8 mouse cellular contexts compared by ENCODE assay signal in the genomic region with DNA sequence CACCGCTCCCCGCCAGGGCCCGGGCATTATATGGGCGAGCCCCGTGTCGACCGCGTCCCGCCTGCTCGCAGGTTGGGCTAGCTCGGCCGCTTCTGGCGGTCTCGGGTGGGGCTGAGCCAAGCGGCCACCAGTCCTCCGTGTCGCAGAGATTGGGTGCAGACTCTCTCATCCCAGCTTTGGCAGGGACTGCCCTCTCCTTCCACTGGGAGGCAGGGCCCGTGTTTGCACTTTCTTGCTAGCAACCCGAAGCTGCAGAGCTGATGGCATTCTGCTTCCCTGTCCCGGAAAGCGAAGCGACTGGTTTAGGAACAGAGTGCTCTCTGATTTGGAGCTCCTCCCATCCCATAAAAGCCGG. TPM values are rescaled to one million over a fixed set of nuclear protein-coding genes. Genes with fewer than 3 reads are reported as not detected.
DNase-seq lines count a peak whose midpoint lies in the region; ATAC-seq and TF ChIP-seq lines count a peak whose summit lies in the region.

No protein-coding gene starts in this region.

- peaks cover 28% of the 10 kb centered on the region for H3K4me1 ChIP-seq in heart, embryonic 13.5 days
- H3K4me1 ChIP-seq in MEL (ENCODE audit: control insufficient read depth in 1 of 2, insufficient read depth in 2 of 2, low read length in 2 of 2): peaks cover 15 to 16% of the 10 kb centered on the region in 2 experiments
- H3K4me1 ChIP-seq in erythroblast, embryonic 14.5 days (ENCODE audit: control insufficient read depth): peaks cover 33% of the 10 kb centered on the region
- H3K4me1 ChIP-seq in limb, embryonic 15.5 days: peaks cover 17% of the 10 kb centered on the region

- no peak for TF ChIP-seq RAD21 in MEL (IDR thresholded peaks at IDR 0.05; ENCODE audit: low read depth, low read length)

- peak overlapping the region; percentile 95 for H3K27ac ChIP-seq in heart, embryonic 13.5 days (replicated peaks)
- H3K27ac ChIP-seq in MEL (ENCODE audit: control insufficient read depth, low read depth, low read length): peak overlapping the region; percentile 65
- H3K27ac ChIP-seq in limb, embryonic 15.5 days: peak overlapping the region; percentile 97

- no peak; a peak in 1 of 4 replicates for TF ChIP-seq POLR2A in MEL (IDR thresholded peaks at IDR 0.05; ENCODE audit: control insufficient read depth in 1 of 2, insufficient read depth in 1 of 2, low read depth in 1 of 2, low read length in 2 of 2, poor library complexity in 1 of 2)

- no peaks in the 10 kb centered on the region for H3K27me3 ChIP-seq in heart, embryonic 13.5 days (replicated peaks)
- H3K27me3 ChIP-seq in MEL (ENCODE audit: control insufficient read depth in 1 of 2, insufficient read depth in 2 of 2, low read length in 2 of 2): no peaks in the 10 kb centered on the region
- H3K27me3 ChIP-seq in erythroblast, embryonic 14.5 days (ENCODE audit: control insufficient read depth): no peaks in the 10 kb centered on the region
- H3K27me3 ChIP-seq in limb, embryonic 15.5 days: no peaks in the 10 kb centered on the region

- H3K79me2 ChIP-seq in MEL (ENCODE audit: control insufficient read depth, insufficient read depth, low read length, poor library complexity): peaks cover 52% of the 10 kb centered on the region

- WGBS in heart, embryonic 13.5 days: under 1% methylated on average over 23 of the region's 23 CpGs
- WGBS in limb, embryonic 15.5 days: under 1% methylated on average over 23 of the region's 23 CpGs

- intact Hi-C loops in heart, postnatal 36 days (cut with DNase I): loop anchor here (5.0 kb wide), 1 partner anchor 674 kb away; the partner anchor contains the start of genes Cwc15 and Kdm4d

- H3K4me3 ChIP-seq in heart, embryonic 13.5 days: peak overlapping the region; percentile 82
- peak overlapping the region; percentile 70 to 84 for H3K4me3 ChIP-seq in MEL (ENCODE audit: control insufficient read depth in 1 of 2, insufficient read depth in 1 of 2, low read depth in 2 of 2, low read length in 2 of 2)
- H3K4me3 ChIP-seq in erythroblast, embryonic 14.5 days (replicated peaks): peak overlapping the region; percentile 80
- H3K4me3 ChIP-seq in limb, embryonic 15.5 days: peak overlapping the region; percentile 76

- DNase-seq in heart, postnatal 36 days: no peak
- DNase-seq in MEL (ENCODE audit: low read depth, low spot score): no peak
- peak; percentile 21 for DNase-seq in skeletal muscle tissue, adult 2 months (ENCODE audit: low read depth, low spot score)
- DNase-seq in layer of hippocampus, postnatal 14 days (ENCODE audit: low spot score in 2 of 2): no peak
- DNase-seq in right cerebral cortex, postnatal 25 days: no peak

- H3K36me3 ChIP-seq in heart, embryonic 13.5 days: peaks cover 36% of the 10 kb centered on the region
- peaks cover 51 to 52% of the 10 kb centered on the region in 2 experiments for H3K36me3 ChIP-seq in MEL (ENCODE audit: control insufficient read depth in 1 of 2, insufficient read depth in 2 of 2, low read length in 2 of 2)
- H3K36me3 ChIP-seq in erythroblast, embryonic 14.5 days (ENCODE audit: control insufficient read depth): peaks cover 63% of the 10 kb centered on the region
- peaks cover 25% of the 10 kb centered on the region for H3K36me3 ChIP-seq in limb, embryonic 15.5 days

- H3K4me2 ChIP-seq in heart, embryonic 13.5 days: peak overlapping the region; percentile 84
- H3K4me2 ChIP-seq in limb, embryonic 15.5 days: peak overlapping the region; percentile 69

- ATAC-seq in heart, embryonic 13.5 days (ENCODE audit: extremely low read depth, insufficient number of reproducible peaks, low FRiP score, low TSS enrichment): peak; percentile 13
- no peak for ATAC-seq in limb, embryonic 15.5 days (ENCODE audit: insufficient number of reproducible peaks, low FRiP score, low TSS enrichment, low read depth)

- no peaks in the 10 kb centered on the region for H3K9me3 ChIP-seq in heart, embryonic 13.5 days
- H3K9me3 ChIP-seq in MEL (replicated peaks; ENCODE audit: insufficient read depth, low read length): no peaks in the 10 kb centered on the region
- no peaks in the 10 kb centered on the region for H3K9me3 ChIP-seq in erythroblast, embryonic 14.5 days (ENCODE audit: control insufficient read depth, low read length)
- no peaks in the 10 kb centered on the region for H3K9me3 ChIP-seq in limb, embryonic 15.5 days

- H3K9ac ChIP-seq in heart, embryonic 13.5 days: peak overlapping the region; percentile 92
- peak overlapping the region; percentile 77 for H3K9ac ChIP-seq in MEL (ENCODE audit: control insufficient read depth, low read depth, low read length, poor library complexity, severe bottlenecking)
- H3K9ac ChIP-seq in limb, embryonic 15.5 days: peak overlapping the region; percentile 86

- no peak for TF ChIP-seq CTCF in MEL (IDR thresholded peaks at IDR 0.05 in 2 of 3, conservative IDR thresholded peaks at IDR 0.05 in 1 of 3; ENCODE audit: control insufficient read depth in 1 of 3, insufficient read depth in 1 of 3, low read depth in 2 of 3, low read length in 3 of 3, poor library complexity in 1 of 3, severe bottlenecking in 1 of 3)

- no peak for TF ChIP-seq EP300 in MEL (IDR thresholded peaks at IDR 0.05; ENCODE audit: low read depth in 1 of 2, low read length in 2 of 2)

TF ChIP-seq in MEL, 35 proteins besides CTCF, POLR2A, EP300 and RAD21:
- no peak for TF ChIP-seq ELF1 (IDR thresholded peaks at IDR 0.05; ENCODE audit: low read depth, low read length)
- TF ChIP-seq KAT2A (conservative IDR thresholded peaks at IDR 0.05; ENCODE audit: low read depth, low read length): no peak
- no peak for TF ChIP-seq CHD2 (IDR thresholded peaks at IDR 0.05; ENCODE audit: low read length)
- TF ChIP-seq MAZ (IDR thresholded peaks at IDR 0.05; ENCODE audit: low read depth, low read length): no peak
- TF ChIP-seq E2F4 (IDR thresholded peaks at IDR 0.05; ENCODE audit: borderline replicate concordance, low read depth, low read length): no peak
- TF ChIP-seq TBP (IDR thresholded peaks at IDR 0.05; ENCODE audit: low read depth, low read length): peak; percentile 67; the same call in 1 of the 2 replicates
- no peak for TF ChIP-seq ZNF384 (IDR thresholded peaks at IDR 0.05; ENCODE audit: low read depth, low read length)

RNA-seq across cellular contexts. Expression of gene Fam76b, which starts 0.5 kb away (rescaled TPM):
- polyA plus RNA-seq in heart, embryonic 13.5 days (2015; fragmentation: Nextera tagmentation; extraction: Ambion mirVana): 12.4 and 13.6 TPM in 2 replicates
- total RNA-seq in heart, postnatal 36 days (2021): 10 to 100 TPM in 1 of 2 experiments, 1 to 10 TPM in 1; 6.9 to 12.2 TPM
- 27.9 and 32.3 TPM in 2 replicates for total RNA-seq in MEL (2012; rRNA removed)
- polyA plus RNA-seq in MEL (2012; ENCODE audit: insufficient read depth in 1 of 2, insufficient read length in 2 of 2, low read depth in 1 of 2, low replicate concordance in 2 of 2, missing spikeins in 1 of 2): 10 to 100 TPM; 39.2 to 43.8 TPM
- 0.30 and 0.64 TPM in 2 replicates for polyA plus RNA-seq in erythroblast, embryonic 14.5 days (2012)
- polyA plus RNA-seq in limb, embryonic 15.5 days (2015; fragmentation: Nextera tagmentation; extraction: Ambion mirVana): 19.1 and 21.4 TPM in 2 replicates
- total RNA-seq in layer of hippocampus, postnatal 14 days (2021): 10 to 100 TPM; 18.5 to 24.7 TPM

RNA-seq across cellular contexts. Expression of gene Cep57, which starts 1.2 kb away (rescaled TPM):
- polyA plus RNA-seq in heart, embryonic 13.5 days (2015; fragmentation: Nextera tagmentation; extraction: Ambion mirVana): 36.8 and 37.4 TPM in 2 replicates
- total RNA-seq in heart, postnatal 36 days (2021): 10 to 100 TPM; 10.1 to 10.8 TPM
- 89.3 and 98.7 TPM in 2 replicates for total RNA-seq in MEL (2012; rRNA removed)
- polyA plus RNA-seq in MEL (2012; ENCODE audit: insufficient read depth in 1 of 2, insufficient read length in 2 of 2, low read depth in 1 of 2, low replicate concordance in 2 of 2, missing spikeins in 1 of 2): 100 to 1,000 TPM; 119 to 142 TPM
- polyA plus RNA-seq in erythroblast, embryonic 14.5 days (2012): 1.5 TPM in 2 replicates
- 41.9 and 47.8 TPM in 2 replicates for polyA plus RNA-seq in limb, embryonic 15.5 days (2015; fragmentation: Nextera tagmentation; extraction: Ambion mirVana)
- total RNA-seq in layer of hippocampus, postnatal 14 days (2021): 10 to 100 TPM; 16.3 to 19.5 TPM

Comparison
In these comparisons a context has a peak if more than half of its experiments do, and no peak if none do; other contexts are left out.
1. RNA of gene Cep57, which starts 1.2 kb away (polyA plus RNA-seq): 119 to 142 TPM in MEL, 41.9 to 47.8 TPM in limb, embryonic 15.5 days and 36.8 to 37.4 TPM in heart, embryonic 13.5 days; 1.5 TPM in erythroblast, embryonic 14.5 days; every median in the first group is over 10 times any median in the second.
2. Peak in every context shown above with its lines, with median percentiles within 50 percentile points of each other: H3K27ac ChIP-seq, H3K4me3 ChIP-seq and H3K9ac ChIP-seq.